Mouse (Mus musculus): Measurements from ENCODE around the gene B230219D22Rik. TPM values are rescaled to one million over a fixed set of nuclear protein-coding genes. Genes with fewer than 3 reads are reported as not detected.

B230219D22Rik gene
- polyA plus RNA-seq, 2 experiments: 60.7 to 75.9 TPM

DNA sequence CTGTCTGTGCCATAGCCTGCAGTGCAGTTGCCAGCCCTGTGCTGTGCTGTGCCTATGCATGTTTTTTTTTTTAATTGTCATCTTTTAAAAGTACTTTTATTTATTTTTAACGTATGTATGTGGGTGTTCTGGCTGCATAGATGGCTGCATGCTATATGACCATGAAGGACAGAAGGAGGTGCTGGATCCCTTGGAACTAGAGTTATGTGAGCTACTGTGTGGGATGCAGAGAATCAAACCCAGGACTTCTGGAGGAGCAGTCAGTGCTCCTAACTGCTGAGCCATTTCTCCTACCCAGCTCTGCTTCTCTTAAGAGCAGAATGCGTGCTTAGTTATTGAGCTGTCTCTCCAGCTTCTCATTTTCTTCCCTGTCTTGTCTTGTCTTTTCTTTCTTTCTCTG lies 29.1 kb downstream of the B230219D22Rik start:
- peaks cover 54% of the 10 kb centered on the region for H3K36me3 ChIP-seq (ENCODE audit: control insufficient read depth, insufficient read depth, low read length)
- H3K9ac ChIP-seq (ENCODE audit: low read depth, low read length, severe bottlenecking): no peak overlapping the region
- no peak for TF ChIP-seq POLR2A (IDR thresholded peaks at IDR 0.05; ENCODE audit: borderline replicate concordance, extremely low read depth, insufficient read depth, insufficient read length)
- H3K9me3 ChIP-seq (ENCODE audit: control insufficient read depth, low read length): no peaks in the 10 kb centered on the region
- H3K27ac ChIP-seq (replicated peaks; ENCODE audit: low read depth, low read length): no peak overlapping the region
- no peak overlapping the region for H3K4me3 ChIP-seq (replicated peaks; ENCODE audit: low read length)
- H3K27me3 ChIP-seq (ENCODE audit: control insufficient read depth, insufficient read depth, low read length): no peaks in the 10 kb centered on the region
- H3K4me1 ChIP-seq (ENCODE audit: control insufficient read depth, insufficient read depth, low read length): no peaks in the 10 kb centered on the region
- no peak for ATAC-seq (ENCODE audit: low FRiP score, low read depth)
- 89% methylated on average over 2 of the region's 2 CpGs for WGBS
- H3K4me2 ChIP-seq (replicated peaks; ENCODE audit: low read depth, low read length, severe bottlenecking): no peak overlapping the region
- no peak for DNase-seq (ENCODE audit: low spot score)

DNA sequence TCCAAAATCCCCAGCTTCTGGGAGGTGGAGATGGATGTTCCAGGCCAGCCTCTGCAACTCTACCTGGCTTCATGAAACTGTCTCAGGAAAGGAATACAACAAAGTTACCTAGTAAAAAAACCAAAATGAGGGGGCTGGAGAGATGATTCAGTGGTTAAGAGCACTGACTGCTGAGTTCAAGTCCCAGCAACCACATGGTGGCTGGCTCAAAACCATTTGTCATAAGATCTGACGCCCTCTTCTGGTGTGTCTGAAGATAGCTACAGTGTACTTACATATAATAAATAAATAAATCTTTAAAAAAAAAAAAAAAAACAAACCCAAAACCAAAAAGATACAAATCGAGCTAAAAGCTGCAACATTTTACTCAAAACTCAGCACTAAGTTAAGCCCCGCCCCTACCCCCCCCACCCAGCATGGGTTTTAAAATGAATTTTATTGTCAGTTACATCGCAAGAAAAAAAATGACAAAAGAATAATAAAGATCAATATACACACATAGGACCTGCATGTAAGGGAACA lies 33.7 kb downstream of the B230219D22Rik start:
- no peak for ATAC-seq (ENCODE audit: low FRiP score, low read depth)
- no peak for DNase-seq (ENCODE audit: low spot score)
- H3K27me3 ChIP-seq (ENCODE audit: control insufficient read depth, insufficient read depth, low read length): no peaks in the 10 kb centered on the region
- H3K9me3 ChIP-seq (ENCODE audit: control insufficient read depth, low read length): no peaks in the 10 kb centered on the region
- no peaks in the 10 kb centered on the region for H3K4me1 ChIP-seq (ENCODE audit: control insufficient read depth, insufficient read depth, low read length)
- peaks cover 21% of the 10 kb centered on the region for H3K36me3 ChIP-seq (ENCODE audit: control insufficient read depth, insufficient read depth, low read length)
- WGBS: 3% methylated on average over 4 of the region's 4 CpGs
- H3K4me2 ChIP-seq (replicated peaks; ENCODE audit: low read depth, low read length, severe bottlenecking): peak overlapping the region; percentile 75
- peak overlapping the region; percentile 93 for H3K27ac ChIP-seq (replicated peaks; ENCODE audit: low read depth, low read length)
- no peak for TF ChIP-seq POLR2A (IDR thresholded peaks at IDR 0.05; ENCODE audit: borderline replicate concordance, extremely low read depth, insufficient read depth, insufficient read length)
- H3K9ac ChIP-seq (ENCODE audit: low read depth, low read length, severe bottlenecking): peak overlapping the region; percentile 75
- peak overlapping the region; percentile 58 for H3K4me3 ChIP-seq (replicated peaks; ENCODE audit: low read length)

DNA sequence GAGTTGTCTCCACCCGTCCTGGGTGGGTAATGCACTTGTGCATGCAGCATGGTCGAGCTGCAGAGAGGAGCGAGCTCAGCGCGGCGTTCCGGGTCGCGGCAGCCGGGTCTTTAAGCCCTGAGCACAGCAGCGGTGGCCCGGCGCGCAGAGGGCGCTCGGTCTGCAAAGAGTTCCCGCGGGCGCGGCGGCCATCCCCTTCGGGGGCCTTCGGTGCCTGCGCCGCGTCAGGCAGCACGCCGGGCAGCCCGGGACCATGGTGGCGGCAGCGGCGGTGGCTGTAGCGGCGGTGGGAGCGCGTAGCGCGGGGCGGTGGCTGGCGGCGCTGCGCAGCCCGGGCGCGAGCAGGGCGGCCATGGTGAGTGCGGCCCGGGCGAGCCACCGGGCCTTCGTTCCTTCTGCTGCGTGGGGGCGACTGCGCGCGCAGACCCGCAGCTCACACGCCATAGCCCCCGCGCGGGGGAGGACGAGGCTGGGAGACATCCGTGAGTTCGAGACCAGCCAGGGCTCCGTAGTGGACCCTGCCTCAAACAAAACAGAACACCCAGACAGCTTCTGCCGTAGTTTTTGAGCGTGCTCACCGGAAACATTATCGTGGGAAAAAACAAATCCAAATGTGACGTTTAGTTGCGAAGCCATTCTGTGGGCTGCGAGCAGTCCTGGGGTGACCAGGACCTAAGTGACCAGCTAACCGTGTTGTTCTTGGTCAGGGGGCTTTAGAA lies 34.4 kb downstream of the B230219D22Rik start, which contains the start of gene Pcbd2:
Gene Pcbd2, plus strand, starts transcription at position 249 of the 719 bp plus-strand sequence.
- 1% methylated on average over 64 of the region's 73 CpGs for WGBS
- peak within 1 kb of the TSS; percentile 93 for H3K27ac ChIP-seq (replicated peaks; ENCODE audit: low read depth, low read length)

DNA sequence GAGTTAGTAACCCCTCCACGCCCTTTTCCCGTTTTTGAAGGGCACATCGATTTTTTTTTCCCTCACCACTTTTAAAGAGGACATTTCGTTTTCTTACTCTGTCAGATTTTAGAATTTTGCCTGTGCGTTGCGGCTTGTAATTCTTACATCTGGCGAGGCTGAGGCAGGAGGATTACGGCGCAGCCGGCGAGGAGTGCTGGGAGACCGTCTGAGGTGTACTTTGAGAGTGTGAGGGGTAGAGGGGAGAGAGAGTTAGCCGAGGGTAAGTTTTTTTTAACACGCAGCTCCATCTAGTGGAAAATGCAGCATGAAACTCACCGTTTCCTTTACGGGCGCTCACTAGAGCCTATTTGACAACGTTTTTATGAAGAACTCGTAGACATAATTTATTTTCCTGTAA lies 34.9 kb downstream of the B230219D22Rik start:
- WGBS: 4% methylated on average over 19 of the region's 19 CpGs
- Histone ChIP-seq H3K27me3 (ENCODE audit: control insufficient read depth, insufficient read depth, low read length) (no peaks in the 10 kb centered on the region), H3K4me3 (replicated peaks; ENCODE audit: low read length) (peak overlapping the region; percentile 58), H3K36me3 (ENCODE audit: control insufficient read depth, insufficient read depth, low read length) (peaks cover 16% of the 10 kb centered on the region), H3K4me2 (replicated peaks; ENCODE audit: low read depth, low read length, severe bottlenecking) (peak overlapping the region; percentile 75), H3K9ac (ENCODE audit: low read depth, low read length, severe bottlenecking) (peak overlapping the region; percentile 75), H3K27ac (replicated peaks; ENCODE audit: low read depth, low read length) (peak overlapping the region; percentile 93), H3K9me3 (ENCODE audit: control insufficient read depth, low read length) (no peaks in the 10 kb centered on the region), H3K4me1 (ENCODE audit: control insufficient read depth, insufficient read depth, low read length) (no peaks in the 10 kb centered on the region)
- TF ChIP-seq POLR2A (IDR thresholded peaks at IDR 0.05; ENCODE audit: borderline replicate concordance, extremely low read depth, insufficient read depth, insufficient read length): no peak
- peak; percentile 76 for ATAC-seq (ENCODE audit: low FRiP score, low read depth)
- peak; percentile 85 for DNase-seq (ENCODE audit: low spot score)

More for the DNA sequence above, 34.4 kb downstream of the B230219D22Rik start, which contains the start of gene Pcbd2:
- H3K4me3 ChIP-seq (replicated peaks; ENCODE audit: low read length): peak within 1 kb of the TSS; percentile 58
- peak within 1 kb of the TSS; percentile 75 for H3K4me2 ChIP-seq (replicated peaks; ENCODE audit: low read depth, low read length, severe bottlenecking)
- H3K4me1 ChIP-seq (ENCODE audit: control insufficient read depth, insufficient read depth, low read length): no peaks in the 10 kb centered on the region
- H3K9me3 ChIP-seq (ENCODE audit: control insufficient read depth, low read length): no peaks in the 10 kb centered on the region
- peak within 1 kb of the TSS; percentile 75 for H3K9ac ChIP-seq (ENCODE audit: low read depth, low read length, severe bottlenecking)
- TF ChIP-seq POLR2A (IDR thresholded peaks at IDR 0.05; ENCODE audit: borderline replicate concordance, extremely low read depth, insufficient read depth, insufficient read length): 0 out of 2 replicates have a peak, but pooled peaks have one; percentile 22
- ATAC-seq (ENCODE audit: low FRiP score, low read depth) (peak; percentile 83), DNase-seq (ENCODE audit: low spot score) (peak; percentile 79)
- H3K36me3 ChIP-seq (ENCODE audit: control insufficient read depth, insufficient read depth, low read length): peaks cover 16% of the 10 kb centered on the region
- H3K27me3 ChIP-seq (ENCODE audit: control insufficient read depth, insufficient read depth, low read length): no peaks in the 10 kb centered on the region

DNA sequence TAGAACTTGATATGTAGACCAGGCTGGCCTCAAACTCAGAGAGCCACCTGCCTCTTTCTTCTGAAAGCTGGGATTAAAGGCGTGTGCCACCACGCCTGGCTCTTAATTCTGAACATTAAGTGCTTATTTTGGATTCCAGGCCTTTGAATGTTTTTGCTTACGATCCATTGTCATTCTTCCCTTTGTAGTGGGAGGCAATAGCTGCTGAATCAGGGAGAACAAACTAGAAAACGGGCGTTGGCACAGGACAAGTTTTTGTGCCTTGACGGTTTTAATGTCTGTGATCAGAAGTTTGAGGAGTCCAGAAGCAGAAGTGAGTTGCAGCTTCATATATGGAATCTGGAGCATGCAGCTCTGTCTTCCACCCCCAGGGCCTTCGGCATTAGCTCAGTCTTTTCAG lies 37.8 kb downstream of the B230219D22Rik start:
- Histone ChIP-seq H3K4me3 (replicated peaks; ENCODE audit: low read length) (no peak overlapping the region), H3K27ac (replicated peaks; ENCODE audit: low read depth, low read length) (no peak overlapping the region), H3K9me3 (ENCODE audit: control insufficient read depth, low read length) (no peaks in the 10 kb centered on the region), H3K9ac (ENCODE audit: low read depth, low read length, severe bottlenecking) (no peak overlapping the region), H3K4me1 (ENCODE audit: control insufficient read depth, insufficient read depth, low read length) (peaks cover 8% of the 10 kb centered on the region; the same call in 1 of the 2 replicates), H3K4me2 (replicated peaks; ENCODE audit: low read depth, low read length, severe bottlenecking) (no peak overlapping the region), H3K27me3 (ENCODE audit: control insufficient read depth, insufficient read depth, low read length) (no peaks in the 10 kb centered on the region), H3K36me3 (ENCODE audit: control insufficient read depth, insufficient read depth, low read length) (peaks cover 4% of the 10 kb centered on the region; the same call in 1 of the 2 replicates)
- ATAC-seq (ENCODE audit: low FRiP score, low read depth) (no peak), DNase-seq (ENCODE audit: low spot score) (no peak)
- WGBS: 87% methylated on average over 7 of the region's 7 CpGs
- TF ChIP-seq POLR2A (IDR thresholded peaks at IDR 0.05; ENCODE audit: borderline replicate concordance, extremely low read depth, insufficient read depth, insufficient read length): no peak

All from limb, embryonic 14.5 days (tissue).